Mouse (Mus musculus): ENCODE measurements around the gene Cyp3a59. TPM values are rescaled to one million over a fixed set of nuclear protein-coding genes. Genes with fewer than 3 reads are reported as not detected.
"Not testable (repeated sequence)": the region's sequence is repeated elsewhere in the genome, so short reads cannot be mapped to it uniquely, and the experiment has no call there.

Cyp3a59 gene
- polyA plus RNA-seq (2016; fragmentation: Nextera tagmentation; extraction: Ambion mirVana): not detected in 2 replicates

- H3K4me2 ChIP-seq (replicated peaks); H3K36me3 ChIP-seq; H3K9ac ChIP-seq (replicated peaks); H3K4me3 ChIP-seq; H3K27me3 ChIP-seq; H3K4me1 ChIP-seq; H3K27ac ChIP-seq (replicated peaks); ATAC-seq (ENCODE audit: low FRiP score, low read depth): not testable (repeated sequence)
- peaks cover 33% of the 10 kb centered on the region for H3K9me3 ChIP-seq
Measured at GRCm38 (mm10) chr5:146078945-146079344, at the start of gene Cyp3a59. Cyp3a59 (plus strand) TSS chr5:146079257.

DNA sequence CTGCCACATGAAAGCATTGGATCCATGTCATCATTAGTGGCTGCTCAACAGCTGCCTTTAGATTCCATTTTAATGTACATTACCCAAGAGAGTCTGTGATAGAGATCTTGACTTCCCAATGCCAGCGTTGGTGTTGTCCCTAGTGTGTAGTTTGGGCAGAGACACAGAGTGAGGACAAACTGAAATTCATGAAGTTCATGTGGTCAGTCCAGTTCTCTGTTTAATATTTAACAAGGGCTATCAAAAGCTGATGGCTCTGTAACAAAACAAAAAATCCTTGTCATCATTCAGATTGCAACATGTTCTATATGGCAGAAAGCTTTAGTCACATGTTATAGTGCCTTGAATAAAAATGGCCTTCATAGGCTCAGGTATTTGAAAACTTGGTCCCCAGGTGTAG is 9.0 kb upstream of the Cyp3a59 start:
- Histone ChIP-seq H3K27ac (replicated peaks) (no peak overlapping the region), H3K4me1 (no peaks in the 10 kb centered on the region), H3K9me3 (peaks cover 38% of the 10 kb centered on the region), H3K36me3 (no peaks in the 10 kb centered on the region), H3K9ac (replicated peaks) (no peak overlapping the region), H3K4me2 (replicated peaks) (no peak overlapping the region), H3K4me3 (no peak overlapping the region), H3K27me3 (no peaks in the 10 kb centered on the region)
- no peak for ATAC-seq (ENCODE audit: low FRiP score, low read depth)
- WGBS: 75% methylated on average over 1 of the region's 1 CpGs

- Histone ChIP-seq H3K27me3 (no peaks in the 10 kb centered on the region), H3K9ac (replicated peaks) (no peak overlapping the region), H3K9me3 (peaks cover 10% of the 10 kb centered on the region; the same call in 1 of the 2 replicates), H3K4me3 (no peak overlapping the region), H3K4me1 (no peaks in the 10 kb centered on the region), H3K4me2 (replicated peaks) (no peak overlapping the region), H3K27ac (replicated peaks) (no peak overlapping the region), H3K36me3 (no peaks in the 10 kb centered on the region)
- ATAC-seq (ENCODE audit: low FRiP score, low read depth): no peak
- WGBS: 38% methylated on average over 2 of the region's 2 CpGs
Measured at GRCm38 (mm10) chr5:146147903-146148302, 68.8 kb downstream of the Cyp3a59 start.

DNA sequence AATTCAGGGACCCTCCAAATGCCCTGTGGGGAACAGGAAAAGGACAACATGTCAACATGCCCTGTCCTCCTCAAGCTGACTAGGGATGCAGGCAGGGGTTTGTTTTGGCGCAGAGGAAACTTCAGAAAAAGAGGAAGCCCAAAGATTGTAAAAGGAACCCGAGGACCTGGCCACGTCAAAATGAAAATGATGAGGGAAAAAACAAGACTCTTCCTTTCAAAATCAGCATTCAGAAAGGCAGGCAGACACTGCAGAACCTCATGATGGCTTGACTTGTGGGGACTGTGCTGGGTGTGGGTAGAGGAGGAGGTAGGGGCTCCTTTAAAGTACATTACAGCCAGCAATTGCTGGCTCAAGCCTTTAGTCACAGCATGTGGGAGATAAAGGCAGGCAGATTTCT is 71.4 kb downstream of the Cyp3a59 start:
- no peak for ATAC-seq (ENCODE audit: low FRiP score, low read depth)
- no peak overlapping the region for H3K4me3 ChIP-seq
- no peak overlapping the region for H3K4me2 ChIP-seq (replicated peaks)
- H3K4me1 ChIP-seq: no peaks in the 10 kb centered on the region
- no peaks in the 10 kb centered on the region for H3K36me3 ChIP-seq
- peaks cover 12% of the 10 kb centered on the region; the same call in 1 of the 2 replicates for H3K9me3 ChIP-seq
- H3K27ac ChIP-seq (replicated peaks): no peak overlapping the region
- H3K27me3 ChIP-seq: no peaks in the 10 kb centered on the region
- 74% methylated on average over 3 of the region's 3 CpGs for WGBS
- no peak overlapping the region for H3K9ac ChIP-seq (replicated peaks)

- H3K27ac ChIP-seq (replicated peaks); H3K27me3 ChIP-seq; H3K4me2 ChIP-seq (replicated peaks); H3K36me3 ChIP-seq; ATAC-seq (ENCODE audit: low FRiP score, low read depth); H3K4me3 ChIP-seq; H3K4me1 ChIP-seq; H3K9ac ChIP-seq (replicated peaks): not testable (repeated sequence)
- H3K9me3 ChIP-seq: 0 out of 2 replicates have a peak, but pooled peaks cover 17% of the 10 kb centered on the region
- WGBS: 91% methylated on average over 4 of the region's 4 CpGs
Measured at GRCm38 (mm10) chr5:146158326-146158725, 79.3 kb downstream of the Cyp3a59 start.

GRCm38 (mm10) chr5:146160439-146160838 is 81.4 kb downstream of the Cyp3a59 start, which contains the start of gene Gm5565:
Gm5565 (minus strand) TSS chr5:146160539.
- not testable (repeated sequence) for H3K36me3 ChIP-seq; H3K27ac ChIP-seq (replicated peaks); ATAC-seq (ENCODE audit: low FRiP score, low read depth); H3K27me3 ChIP-seq; H3K4me3 ChIP-seq; H3K4me2 ChIP-seq (replicated peaks); H3K4me1 ChIP-seq; H3K9ac ChIP-seq (replicated peaks)
- WGBS: 93% methylated on average over 3 of the region's 3 CpGs
- 0 out of 2 replicates have a peak, but pooled peaks cover 15% of the 10 kb centered on the region for H3K9me3 ChIP-seq

Other genes with a start within 250 kb of the Cyp3a59 start
- not detected in 2 replicates for gene Cyp3a11, start 199.3 kb upstream of the Cyp3a59 start, polyA plus RNA-seq (2016; fragmentation: Nextera tagmentation; extraction: Ambion mirVana)
- not detected in 2 replicates for gene Cyp3a25, start 69.6 kb upstream of the Cyp3a59 start, polyA plus RNA-seq (2016; fragmentation: Nextera tagmentation; extraction: Ambion mirVana)
- not detected in 2 replicates for gene Gm5565, start 81.3 kb downstream of the Cyp3a59 start, polyA plus RNA-seq (2016; fragmentation: Nextera tagmentation; extraction: Ambion mirVana)
- gene Gm6309, start 91.5 kb downstream of the Cyp3a59 start, polyA plus RNA-seq (2016; fragmentation: Nextera tagmentation; extraction: Ambion mirVana): not detected in 2 replicates
- not detected in 2 replicates for gene 1700001J03Rik, start 106.0 kb downstream of the Cyp3a59 start, polyA plus RNA-seq (2016; fragmentation: Nextera tagmentation; extraction: Ambion mirVana)
- 25.5 and 28.6 TPM in 2 replicates for gene Rnf6, start 142.3 kb downstream of the Cyp3a59 start, polyA plus RNA-seq (2016; fragmentation: Nextera tagmentation; extraction: Ambion mirVana)
- 34.0 and 39.1 TPM in 2 replicates for gene Cdk8, start 152.0 kb downstream of the Cyp3a59 start, polyA plus RNA-seq (2016; fragmentation: Nextera tagmentation; extraction: Ambion mirVana)

All from midbrain, embryonic 12.5 days (tissue).